Mouse (Mus musculus): ENCODE results near the gene Adat1. TPM values are rescaled to one million over a fixed set of nuclear protein-coding genes. Genes with fewer than 3 reads are reported as not detected.

Gene Adat1
- 8.9 and 9.5 TPM in 2 replicates for polyA plus RNA-seq (2014; fragmentation: Nextera tagmentation; extraction: Ambion mirVana)

DNA sequence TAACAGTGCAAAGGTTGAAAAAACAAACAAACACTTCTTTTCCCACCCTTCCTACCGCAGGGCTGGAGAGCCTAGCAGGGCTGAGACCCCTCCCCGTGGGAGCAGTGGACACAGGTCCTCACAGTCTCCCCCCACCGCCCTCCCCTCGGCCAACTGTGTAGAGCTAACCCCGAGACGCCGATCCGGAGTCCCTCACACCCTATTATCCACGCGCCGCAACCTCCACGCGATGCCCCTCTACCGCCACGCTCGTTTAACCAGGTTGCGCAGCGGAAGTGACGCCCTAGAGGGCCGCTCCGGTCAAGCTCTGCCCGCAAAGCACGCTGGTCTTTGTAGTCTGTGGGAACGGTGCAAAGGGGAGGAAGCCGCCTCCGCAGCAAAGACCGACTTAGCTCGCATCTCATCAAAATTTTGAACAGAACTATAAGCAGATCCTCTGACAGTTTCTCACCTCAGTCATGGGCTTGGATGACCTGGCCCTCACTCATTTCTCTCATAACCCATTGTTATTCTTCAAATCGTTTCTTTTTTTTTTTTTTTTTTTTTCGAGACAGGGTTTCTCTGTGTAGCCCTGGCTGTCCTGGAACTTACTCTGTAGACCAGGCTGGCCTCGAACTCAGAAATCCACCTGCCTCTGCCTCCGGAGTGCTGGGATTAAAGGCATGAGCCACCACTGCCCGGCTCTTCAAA is at the start of gene Adat1:
Adat1 (minus strand) TSS at position 290 of the 690 bp plus-strand sequence.
- Histone ChIP-seq H3K9me3 (ENCODE audit: control insufficient read depth, low read depth, low read length) (no peaks in the 10 kb centered on the region), H3K27me3 (ENCODE audit: control insufficient read depth, insufficient read depth, low read length) (no peaks in the 10 kb centered on the region), H3K4me3 (ENCODE audit: low read depth, low read length) (peak within 1 kb of the TSS; percentile 84), H3K27ac (ENCODE audit: low read length) (no peak within 1 kb of the TSS), H3K9ac (replicated peaks; ENCODE audit: low read depth, low read length) (peak within 1 kb of the TSS; percentile 63), H3K4me2 (replicated peaks; ENCODE audit: low read depth, low read length) (peak within 1 kb of the TSS; percentile 66), H3K36me3 (ENCODE audit: control insufficient read depth, insufficient read depth, low read length) (peaks cover 46% of the 10 kb centered on the region), H3K4me1 (ENCODE audit: control insufficient read depth, insufficient read depth, low read length) (no peaks in the 10 kb centered on the region; the same call in 1 of the 2 replicates)
- ATAC-seq (ENCODE audit: insufficient number of reproducible peaks, insufficient read depth, low FRiP score, low read depth) = peak; percentile 93
- 4% methylated on average over 32 of the region's 33 CpGs for WGBS

DNA sequence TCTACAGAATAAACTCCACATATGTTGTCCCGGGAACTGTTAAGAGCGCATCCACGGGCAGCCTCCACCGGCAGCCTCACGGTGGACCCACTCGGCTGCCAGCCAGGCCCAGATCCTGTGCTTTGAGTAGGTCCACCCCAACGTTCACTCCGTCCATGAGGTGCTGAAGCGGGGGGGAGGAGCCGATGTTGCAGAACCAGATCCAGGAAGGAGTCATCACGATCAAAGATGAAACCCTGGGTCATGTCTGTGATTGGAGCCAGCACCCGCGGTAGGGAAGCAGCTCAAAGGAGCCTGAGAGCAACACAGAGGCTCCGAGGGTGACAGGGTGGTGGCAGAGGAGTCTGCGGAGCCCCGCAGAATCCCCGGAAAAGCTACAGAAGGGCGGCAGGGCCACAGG is 45.4 kb upstream of the Adat1 start:
- Histone ChIP-seq H3K9me3 (ENCODE audit: control insufficient read depth, low read depth, low read length) (no peaks in the 10 kb centered on the region), H3K4me1 (ENCODE audit: control insufficient read depth, insufficient read depth, low read length) (no peaks in the 10 kb centered on the region), H3K27me3 (ENCODE audit: control insufficient read depth, insufficient read depth, low read length) (no peaks in the 10 kb centered on the region), H3K4me2 (replicated peaks; ENCODE audit: low read depth, low read length) (no peak overlapping the region), H3K27ac (ENCODE audit: low read length) (no peak overlapping the region), H3K9ac (replicated peaks; ENCODE audit: low read depth, low read length) (no peak overlapping the region), H3K4me3 (ENCODE audit: low read depth, low read length) (no peak overlapping the region), H3K36me3 (ENCODE audit: control insufficient read depth, insufficient read depth, low read length) (no peaks in the 10 kb centered on the region)
- 80% methylated on average over 18 of the region's 18 CpGs for WGBS
- no peak for ATAC-seq (ENCODE audit: insufficient number of reproducible peaks, insufficient read depth, low FRiP score, low read depth)

DNA sequence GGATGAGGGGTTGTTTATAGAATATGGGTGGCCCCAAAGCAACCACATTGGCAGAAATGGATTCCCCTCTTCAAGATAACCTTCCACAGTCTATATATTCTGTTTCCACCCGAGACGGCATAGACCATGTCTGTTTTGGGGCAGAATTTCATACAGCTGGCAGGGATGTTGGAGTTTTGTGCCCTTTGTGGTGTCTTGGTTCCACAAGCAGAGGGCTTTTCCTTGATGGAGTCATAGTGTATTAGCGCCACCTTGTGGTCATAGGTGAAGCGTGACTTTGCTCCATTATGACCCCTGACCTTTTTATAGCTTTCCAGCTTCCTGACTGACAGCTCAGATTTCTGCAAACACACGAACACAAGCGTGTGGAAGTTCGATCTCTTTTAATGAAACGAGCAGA is 42.5 kb upstream of the Adat1 start:
- Histone ChIP-seq H3K4me1 (ENCODE audit: control insufficient read depth, insufficient read depth, low read length) (no peaks in the 10 kb centered on the region), H3K4me2 (replicated peaks; ENCODE audit: low read depth, low read length) (no peak overlapping the region), H3K9me3 (ENCODE audit: control insufficient read depth, low read depth, low read length) (no peaks in the 10 kb centered on the region), H3K27me3 (ENCODE audit: control insufficient read depth, insufficient read depth, low read length) (no peaks in the 10 kb centered on the region), H3K27ac (ENCODE audit: low read length) (no peak overlapping the region), H3K4me3 (ENCODE audit: low read depth, low read length) (no peak overlapping the region), H3K9ac (replicated peaks; ENCODE audit: low read depth, low read length) (no peak overlapping the region), H3K36me3 (ENCODE audit: control insufficient read depth, insufficient read depth, low read length) (no peaks in the 10 kb centered on the region)
- WGBS = 17% methylated on average over 8 of the region's 8 CpGs
- ATAC-seq (ENCODE audit: insufficient number of reproducible peaks, insufficient read depth, low FRiP score, low read depth) = no peak; the same call in 1 of the 2 replicates

DNA sequence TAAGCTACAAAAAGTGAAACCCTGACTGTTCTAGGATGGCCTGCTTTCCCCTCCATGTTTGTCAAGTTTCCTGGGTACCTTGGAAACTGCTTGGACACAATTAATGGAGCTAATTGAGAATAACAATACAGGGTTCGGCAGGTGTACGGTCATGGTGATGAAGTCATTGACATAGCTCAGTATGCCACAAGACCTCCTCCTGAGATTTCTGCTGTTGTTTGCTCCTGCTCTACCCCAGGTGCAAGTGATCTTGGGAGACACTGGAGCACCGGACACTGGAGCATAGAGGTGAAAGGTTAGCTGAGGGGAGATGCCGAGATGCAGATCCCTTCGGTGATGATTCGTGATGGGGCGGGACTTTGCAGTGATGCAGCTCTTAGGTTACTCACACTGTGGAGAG is 41.0 kb upstream of the Adat1 start:
- H3K27me3 ChIP-seq (ENCODE audit: control insufficient read depth, insufficient read depth, low read length) = no peaks in the 10 kb centered on the region
- no peak overlapping the region for H3K4me2 ChIP-seq (replicated peaks; ENCODE audit: low read depth, low read length)
- 53% methylated on average over 7 of the region's 7 CpGs for WGBS
- ATAC-seq (ENCODE audit: insufficient number of reproducible peaks, insufficient read depth, low FRiP score, low read depth) = no peak
- no peak overlapping the region for H3K27ac ChIP-seq (ENCODE audit: low read length)
- no peaks in the 10 kb centered on the region for H3K4me1 ChIP-seq (ENCODE audit: control insufficient read depth, insufficient read depth, low read length)
- no peak overlapping the region for H3K9ac ChIP-seq (replicated peaks; ENCODE audit: low read depth, low read length)
- no peaks in the 10 kb centered on the region for H3K9me3 ChIP-seq (ENCODE audit: control insufficient read depth, low read depth, low read length)
- H3K4me3 ChIP-seq (ENCODE audit: low read depth, low read length) = no peak overlapping the region
- no peaks in the 10 kb centered on the region for H3K36me3 ChIP-seq (ENCODE audit: control insufficient read depth, insufficient read depth, low read length)

DNA sequence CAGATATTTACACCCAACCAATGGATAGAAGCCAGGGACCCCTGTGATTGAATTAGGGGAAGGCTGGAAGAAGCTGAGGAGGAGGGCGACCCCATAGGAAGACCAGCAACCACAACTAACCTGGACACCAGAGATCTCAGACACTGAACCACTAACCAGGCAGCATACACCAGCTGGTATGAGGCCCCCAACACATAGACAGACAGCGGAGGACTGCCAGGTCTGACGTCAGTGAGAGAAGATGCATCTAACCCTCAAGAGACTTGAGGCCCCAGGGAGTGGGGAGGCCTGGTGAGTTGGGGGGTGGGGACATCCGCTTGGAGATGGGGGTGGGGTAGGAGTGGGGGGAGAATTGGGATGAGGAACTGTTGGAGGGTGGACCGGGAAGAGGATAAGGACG is 38.6 kb upstream of the Adat1 start:
- no peak for ATAC-seq (ENCODE audit: insufficient number of reproducible peaks, insufficient read depth, low FRiP score, low read depth)
- 52% methylated on average over 6 of the region's 6 CpGs for WGBS

DNA sequence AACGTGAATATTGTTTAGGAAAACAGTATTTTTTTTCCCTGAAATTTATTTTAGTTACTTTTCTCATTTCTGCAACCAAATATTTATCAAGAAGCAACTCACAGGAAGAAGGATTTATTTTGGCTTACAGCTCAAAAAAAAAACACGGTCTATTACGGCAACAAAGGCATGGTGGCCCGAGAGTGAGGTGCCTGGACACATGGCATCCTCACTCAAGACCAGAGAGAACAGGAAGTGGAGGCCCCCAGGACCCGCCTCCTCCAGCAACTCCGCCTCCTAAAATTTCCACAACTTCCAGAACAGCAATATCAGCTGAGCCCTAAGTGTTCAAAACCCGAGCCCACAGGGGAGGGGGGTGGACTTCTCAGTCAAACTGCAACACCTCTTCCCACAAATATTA is 37.4 kb upstream of the Adat1 start:
- Histone ChIP-seq H3K9me3 (ENCODE audit: control insufficient read depth, low read depth, low read length) (no peaks in the 10 kb centered on the region), H3K36me3 (ENCODE audit: control insufficient read depth, insufficient read depth, low read length) (no peaks in the 10 kb centered on the region), H3K4me3 (ENCODE audit: low read depth, low read length) (no peak overlapping the region), H3K9ac (replicated peaks; ENCODE audit: low read depth, low read length) (no peak overlapping the region), H3K4me2 (replicated peaks; ENCODE audit: low read depth, low read length) (no peak overlapping the region), H3K27me3 (ENCODE audit: control insufficient read depth, insufficient read depth, low read length) (no peaks in the 10 kb centered on the region), H3K27ac (ENCODE audit: low read length) (no peak overlapping the region), H3K4me1 (ENCODE audit: control insufficient read depth, insufficient read depth, low read length) (no peaks in the 10 kb centered on the region)
- no peak for ATAC-seq (ENCODE audit: insufficient number of reproducible peaks, insufficient read depth, low FRiP score, low read depth)
- 81% methylated on average over 7 of the region's 7 CpGs for WGBS

More for the DNA sequence above, 38.6 kb upstream of the Adat1 start:
- Histone ChIP-seq H3K4me1 (ENCODE audit: control insufficient read depth, insufficient read depth, low read length) (no peaks in the 10 kb centered on the region), H3K9me3 (ENCODE audit: control insufficient read depth, low read depth, low read length) (no peaks in the 10 kb centered on the region), H3K27ac (ENCODE audit: low read length) (no peak overlapping the region), H3K27me3 (ENCODE audit: control insufficient read depth, insufficient read depth, low read length) (no peaks in the 10 kb centered on the region), H3K36me3 (ENCODE audit: control insufficient read depth, insufficient read depth, low read length) (no peaks in the 10 kb centered on the region), H3K4me3 (ENCODE audit: low read depth, low read length) (no peak overlapping the region), H3K4me2 (replicated peaks; ENCODE audit: low read depth, low read length) (no peak overlapping the region), H3K9ac (replicated peaks; ENCODE audit: low read depth, low read length) (no peak overlapping the region)

DNA sequence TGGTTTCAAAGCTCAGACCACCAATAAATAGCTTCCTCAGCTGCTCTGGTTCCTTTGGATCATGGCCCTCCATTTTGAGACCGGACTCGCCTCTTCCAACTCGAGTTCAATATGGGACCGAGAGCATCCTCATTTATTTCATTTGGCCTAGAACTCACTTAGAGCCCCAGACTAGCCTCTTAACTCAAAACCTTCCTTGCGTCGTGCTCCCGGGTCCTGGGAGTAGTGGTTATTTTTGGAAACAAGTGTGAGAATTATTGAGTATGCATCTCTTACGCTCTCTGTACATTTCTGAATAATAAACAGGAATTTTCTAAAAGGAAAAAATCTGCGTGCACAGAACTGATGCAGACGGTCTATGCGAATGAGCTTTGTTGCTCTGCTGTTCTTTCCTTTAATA is 22.8 kb upstream of the Adat1 start, which contains the start of gene Gm6793:
Gm6793 (minus strand) TSS at position 101 of the 400 bp plus-strand sequence.
- Histone ChIP-seq H3K36me3 (ENCODE audit: control insufficient read depth, insufficient read depth, low read length) (peaks cover 24% of the 10 kb centered on the region), H3K9ac (replicated peaks; ENCODE audit: low read depth, low read length) (no peak within 1 kb of the TSS), H3K27ac (ENCODE audit: low read length) (no peak within 1 kb of the TSS), H3K27me3 (ENCODE audit: control insufficient read depth, insufficient read depth, low read length) (no peaks in the 10 kb centered on the region), H3K4me3 (ENCODE audit: low read depth, low read length) (no peak within 1 kb of the TSS), H3K4me1 (ENCODE audit: control insufficient read depth, insufficient read depth, low read length) (peaks cover 16% of the 10 kb centered on the region), H3K4me2 (replicated peaks; ENCODE audit: low read depth, low read length) (no peak within 1 kb of the TSS), H3K9me3 (ENCODE audit: control insufficient read depth, low read depth, low read length) (no peaks in the 10 kb centered on the region)
- 96% methylated on average over 11 of the region's 11 CpGs for WGBS
- no peak for ATAC-seq (ENCODE audit: insufficient number of reproducible peaks, insufficient read depth, low FRiP score, low read depth)

DNA sequence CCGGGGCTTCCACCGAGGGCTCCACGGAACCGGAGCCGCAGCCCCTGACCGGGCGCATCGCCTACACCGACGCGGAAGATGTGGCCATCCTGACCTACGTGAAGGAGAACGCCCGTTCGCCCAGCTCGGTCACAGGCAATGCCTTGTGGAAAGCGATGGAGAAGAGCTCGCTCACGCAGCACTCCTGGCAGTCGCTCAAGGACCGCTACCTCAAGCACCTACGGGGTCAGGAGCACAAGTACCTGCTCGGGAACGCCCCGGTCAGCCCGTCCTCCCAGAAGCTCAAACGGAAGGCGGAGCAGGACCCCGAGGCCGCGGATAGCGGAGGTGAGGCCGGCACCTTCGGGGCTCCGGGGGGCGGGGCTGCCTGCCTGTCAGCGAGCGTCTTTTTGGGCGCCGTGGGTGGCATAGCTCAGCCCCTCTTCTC is 19.7 kb upstream of the Adat1 start:
- Histone ChIP-seq H3K9me3 (ENCODE audit: control insufficient read depth, low read depth, low read length) (no peaks in the 10 kb centered on the region), H3K4me2 (replicated peaks; ENCODE audit: low read depth, low read length) (peak overlapping the region; percentile 83), H3K9ac (replicated peaks; ENCODE audit: low read depth, low read length) (peak overlapping the region; percentile 72), H3K4me1 (ENCODE audit: control insufficient read depth, insufficient read depth, low read length) (peaks cover 16% of the 10 kb centered on the region), H3K27me3 (ENCODE audit: control insufficient read depth, insufficient read depth, low read length) (no peaks in the 10 kb centered on the region), H3K36me3 (ENCODE audit: control insufficient read depth, insufficient read depth, low read length) (peaks cover 13% of the 10 kb centered on the region; the same call in 1 of the 2 replicates), H3K4me3 (ENCODE audit: low read depth, low read length) (peak overlapping the region; percentile 94), H3K27ac (ENCODE audit: low read length) (peak overlapping the region; percentile 76)
- ATAC-seq (ENCODE audit: insufficient number of reproducible peaks, insufficient read depth, low FRiP score, low read depth) = peak; percentile 25
- under 1% methylated on average over 40 of the region's 40 CpGs for WGBS
